Mouse (Mus musculus) G1E (cell line): Measurements from ENCODE around the gene H2-Q7. TPM values are rescaled to one million over a fixed set of nuclear protein-coding genes. Genes with fewer than 3 reads are reported as not detected.
"Not testable (repeated sequence)": the region's sequence is repeated elsewhere in the genome, so short reads cannot be mapped to it uniquely, and the experiment has no call there.

Source experiments
- ATAC-seq: 2 replicates; pipeline ENCODE4 v1.8.0; 2016; ENCODE audit warnings: mild to moderate bottlenecking; ENCODE audit not compliant: insufficient number of reproducible peaks, poor library complexity, low FRiP score, severe bottlenecking; ENCODE audit errors: extremely low read depth
- DNase-seq: peaks from one replicate; pipeline ENCODE4 v3.0.0; 2012; ENCODE audit warnings: low spot score
- H3K27me3 ChIP-seq: 2 replicates; pipeline ENCODE4 v1.6.1; 2012; ENCODE audit warnings: mild to moderate bottlenecking, low read length, inconsistent platforms; ENCODE audit not compliant: insufficient read depth
- H3K36me3 ChIP-seq: replicated peaks from 2 replicates; pipeline ENCODE3; 2012; ENCODE audit warnings: mild to moderate bottlenecking, inconsistent platforms
- H3K4me1 ChIP-seq: 2 replicates; pipeline ENCODE4 v1.6.1; 2012; ENCODE audit warnings: low read depth, low read length, inconsistent platforms, mixed read lengths; ENCODE audit not compliant: insufficient read depth
- H3K4me3 ChIP-seq: 2 replicates; pipeline ENCODE4 v1.5.1; 2012; ENCODE audit warnings: low read depth, mild to moderate bottlenecking, inconsistent platforms, low read length, moderate library complexity, mixed read lengths
- H3K9me3 ChIP-seq: replicated peaks from 2 replicates; pipeline ENCODE4 v1.6.1; 2012; ENCODE audit warnings: inconsistent platforms
- CTCF ChIP-seq: IDR thresholded peaks from 2 replicates; pipeline ENCODE4 v1.5.1; 2012; ENCODE audit warnings: low read depth, low read length, inconsistent platforms, mixed read lengths
- polyA plus RNA-seq: library from polyadenylated mRNA; stranded (reverse); fragments of >175 nt; gene quantifications from 2 replicates; pipeline ENCODE4 v1.2.3, GENCODE M21; 2012
- total RNA-seq, 2 experiments: library from RNA; stranded (forward) in 1 of 2; stranded (reverse) in 1 of 2; fragments of 200-1000 nt in 1 of 2; fragments of >200 nt in 1 of 2; fragmentation: Nextera tagmentation in 1 of 2; gene quantifications; 2 replicates each; pipeline ENCODE4 v1.2.3; 2014 to 2017

Gene H2-Q7
- total and polyA plus RNA-seq, 3 experiments: 0.05 to 0.38 TPM; not detected in 1

GRCm38 (mm10) chr17:35420206-35420810 lies 18.6 kb upstream of the H2-Q7 start:
- not testable (repeated sequence) for H3K36me3 ChIP-seq, DNase-seq

GRCm38 (mm10) chr17:35421331-35421730 lies 17.6 kb upstream of the H2-Q7 start:
- not testable (repeated sequence) for H3K27me3 ChIP-seq, H3K4me3 ChIP-seq, DNase-seq, ATAC-seq, H3K9me3 ChIP-seq, H3K36me3 ChIP-seq, H3K4me1 ChIP-seq

More at GRCm38 (mm10) chr17:35420206-35420810, 18.6 kb upstream of the H2-Q7 start:
- peak; percentile 83 for TF ChIP-seq CTCF
- not testable (repeated sequence) for ATAC-seq, H3K9me3 ChIP-seq, H3K4me1 ChIP-seq, H3K4me3 ChIP-seq, H3K27me3 ChIP-seq

- not testable (repeated sequence) for H3K4me1 ChIP-seq, H3K9me3 ChIP-seq, H3K27me3 ChIP-seq, ATAC-seq, H3K4me3 ChIP-seq, H3K36me3 ChIP-seq, DNase-seq
These were observed 16.6 kb upstream of the H2-Q7 start for GRCm38 (mm10) chr17:35422360-35422759.

- not testable (repeated sequence) for ATAC-seq, DNase-seq, H3K4me3 ChIP-seq, H3K27me3 ChIP-seq, H3K4me1 ChIP-seq, H3K36me3 ChIP-seq, H3K9me3 ChIP-seq
These were observed 15.7 kb upstream of the H2-Q7 start for GRCm38 (mm10) chr17:35423131-35423810.

GRCm38 (mm10) chr17:35424106-35424505 lies 14.8 kb upstream of the H2-Q7 start:
- H3K4me1 ChIP-seq, DNase-seq, ATAC-seq, H3K36me3 ChIP-seq, H3K4me3 ChIP-seq, H3K27me3 ChIP-seq, H3K9me3 ChIP-seq: not testable (repeated sequence)

- H3K4me3 ChIP-seq, H3K27me3 ChIP-seq, DNase-seq, H3K36me3 ChIP-seq, ATAC-seq, H3K4me1 ChIP-seq, H3K9me3 ChIP-seq: not testable (repeated sequence)
These were observed 14.1 kb upstream of the H2-Q7 start, which contains the start of gene H2-Q6 for GRCm38 (mm10) chr17:35424624-35425416. Gene H2-Q6 (plus strand): TSS chr17:35424850.

GRCm38 (mm10) chr17:35425474-35425873 lies 13.5 kb upstream of the H2-Q7 start:
- ATAC-seq, H3K9me3 ChIP-seq, H3K4me3 ChIP-seq, H3K27me3 ChIP-seq, H3K36me3 ChIP-seq, H3K4me1 ChIP-seq, DNase-seq: not testable (repeated sequence)

- not testable (repeated sequence) for H3K36me3 ChIP-seq, ATAC-seq, H3K27me3 ChIP-seq, H3K4me1 ChIP-seq, H3K9me3 ChIP-seq, DNase-seq, H3K4me3 ChIP-seq
These were observed 10.1 kb upstream of the H2-Q7 start for GRCm38 (mm10) chr17:35428883-35429282.

GRCm38 (mm10) chr17:35430671-35431070 lies 8.3 kb upstream of the H2-Q7 start:
- H3K4me1 ChIP-seq, DNase-seq, H3K27me3 ChIP-seq, H3K9me3 ChIP-seq, ATAC-seq, H3K36me3 ChIP-seq, H3K4me3 ChIP-seq: not testable (repeated sequence)

GRCm38 (mm10) chr17:35432167-35432566 lies 6.8 kb upstream of the H2-Q7 start:
- H3K4me1 ChIP-seq, ATAC-seq, H3K4me3 ChIP-seq, H3K9me3 ChIP-seq, DNase-seq, H3K36me3 ChIP-seq, H3K27me3 ChIP-seq: not testable (repeated sequence)
